Mouse (Mus musculus): ENCODE results near the gene Pth1r. TPM values are rescaled to one million over a fixed set of nuclear protein-coding genes. Genes with fewer than 3 reads are reported as not detected.

Pth1r gene
- polyA plus RNA-seq, 1 experiment from 2014 or later = 33.7 TPM

GRCm38 (mm10) chr9:110757816-110758215 is 10.9 kb upstream of the Pth1r start:
- no peak overlapping the region for H3K27ac ChIP-seq (ENCODE audit: low read depth, low read length)
- ATAC-seq (ENCODE audit: insufficient read depth, low FRiP score, low TSS enrichment) = no peak
- 73% methylated on average over 5 of the region's 5 CpGs for WGBS

GRCm38 (mm10) chr9:110753773-110754172 is 6.8 kb upstream of the Pth1r start:
- H3K27ac ChIP-seq (ENCODE audit: low read depth, low read length) = no peak overlapping the region
- H3K4me2 ChIP-seq (ENCODE audit: low read depth) = no peak overlapping the region
- H3K9me3 ChIP-seq (ENCODE audit: control insufficient read depth, low read length) = no peaks in the 10 kb centered on the region
- WGBS = 81% methylated on average over 4 of the region's 4 CpGs
- no peak for ATAC-seq (ENCODE audit: insufficient read depth, low FRiP score, low TSS enrichment)
- no peak for DNase-seq (ENCODE audit: low spot score)
- H3K4me1 ChIP-seq (ENCODE audit: control insufficient read depth, insufficient read depth, low read length) = no peaks in the 10 kb centered on the region
- H3K27me3 ChIP-seq (ENCODE audit: control insufficient read depth, insufficient read depth, low read length) = no peaks in the 10 kb centered on the region
- no peaks in the 10 kb centered on the region for H3K36me3 ChIP-seq (ENCODE audit: control insufficient read depth, insufficient read depth, low read length)
- no peak overlapping the region for H3K4me3 ChIP-seq (ENCODE audit: low read depth, low read length)
- H3K9ac ChIP-seq (ENCODE audit: low read length) = no peak overlapping the region

More at GRCm38 (mm10) chr9:110757816-110758215, 10.9 kb upstream of the Pth1r start:
- no peak overlapping the region for H3K9ac ChIP-seq (ENCODE audit: low read length)
- H3K9me3 ChIP-seq (ENCODE audit: control insufficient read depth, low read length) = no peaks in the 10 kb centered on the region
- no peak overlapping the region for H3K4me3 ChIP-seq (ENCODE audit: low read depth, low read length)
- no peak for DNase-seq (ENCODE audit: low spot score)
- H3K36me3 ChIP-seq (ENCODE audit: control insufficient read depth, insufficient read depth, low read length) = no peaks in the 10 kb centered on the region
- no peaks in the 10 kb centered on the region for H3K27me3 ChIP-seq (ENCODE audit: control insufficient read depth, insufficient read depth, low read length)
- H3K4me2 ChIP-seq (ENCODE audit: low read depth) = no peak overlapping the region
- H3K4me1 ChIP-seq (ENCODE audit: control insufficient read depth, insufficient read depth, low read length) = no peaks in the 10 kb centered on the region

- 72% methylated on average over 4 of the region's 4 CpGs for whole genome bisulfite sequencing
- H3K9me3 ChIP-seq (ENCODE audit: control insufficient read depth, low read length) = no peaks in the 10 kb centered on the region
- no peak overlapping the region for H3K9ac ChIP-seq (ENCODE audit: low read length)
- DNase-seq (ENCODE audit: low spot score) (no peak), ATAC-seq (ENCODE audit: insufficient read depth, low FRiP score, low TSS enrichment) (no peak)
- no peak overlapping the region for H3K4me2 ChIP-seq (ENCODE audit: low read depth)
- H3K27me3 ChIP-seq (ENCODE audit: control insufficient read depth, insufficient read depth, low read length) = no peaks in the 10 kb centered on the region
- no peak overlapping the region for H3K4me3 ChIP-seq (ENCODE audit: low read depth, low read length)
- no peaks in the 10 kb centered on the region for H3K4me1 ChIP-seq (ENCODE audit: control insufficient read depth, insufficient read depth, low read length)
- H3K27ac ChIP-seq (ENCODE audit: low read depth, low read length) = no peak overlapping the region
- no peaks in the 10 kb centered on the region for H3K36me3 ChIP-seq (ENCODE audit: control insufficient read depth, insufficient read depth, low read length)
These were observed 6.0 kb upstream of the Pth1r start for GRCm38 (mm10) chr9:110752917-110753435.

- no peak for ATAC-seq (ENCODE audit: insufficient read depth, low FRiP score, low TSS enrichment)
- no peak overlapping the region for H3K27ac ChIP-seq (ENCODE audit: low read depth, low read length)
- WGBS = 87% methylated on average over 5 of the region's 5 CpGs
These were observed 4.5 kb upstream of the Pth1r start for GRCm38 (mm10) chr9:110751412-110751811.

GRCm38 (mm10) chr9:110750404-110751187 is 3.7 kb upstream of the Pth1r start:
- Histone ChIP-seq H3K27me3 (ENCODE audit: control insufficient read depth, insufficient read depth, low read length) (no peaks in the 10 kb centered on the region), H3K27ac (ENCODE audit: low read depth, low read length) (no peak overlapping the region)
- DNase-seq (ENCODE audit: low spot score) = no peak

More at GRCm38 (mm10) chr9:110751412-110751811, 4.5 kb upstream of the Pth1r start:
- peaks cover 3% of the 10 kb centered on the region; the same call in 1 of the 2 replicates for H3K4me1 ChIP-seq (ENCODE audit: control insufficient read depth, insufficient read depth, low read length)
- no peak for DNase-seq (ENCODE audit: low spot score)
- no peak overlapping the region for H3K4me3 ChIP-seq (ENCODE audit: low read depth, low read length)
- no peaks in the 10 kb centered on the region for H3K9me3 ChIP-seq (ENCODE audit: control insufficient read depth, low read length)
- H3K36me3 ChIP-seq (ENCODE audit: control insufficient read depth, insufficient read depth, low read length) = no peaks in the 10 kb centered on the region
- H3K27me3 ChIP-seq (ENCODE audit: control insufficient read depth, insufficient read depth, low read length) = no peaks in the 10 kb centered on the region
- H3K4me2 ChIP-seq (ENCODE audit: low read depth) = no peak overlapping the region
- H3K9ac ChIP-seq (ENCODE audit: low read length) = no peak overlapping the region

GRCm38 (mm10) chr9:110748451-110748850 is 1.5 kb upstream of the Pth1r start:
- Histone ChIP-seq H3K4me1 (ENCODE audit: control insufficient read depth, insufficient read depth, low read length) (peaks cover 20% of the 10 kb centered on the region), H3K27ac (ENCODE audit: low read depth, low read length) (no peak overlapping the region), H3K9me3 (ENCODE audit: control insufficient read depth, low read length) (no peaks in the 10 kb centered on the region), H3K27me3 (ENCODE audit: control insufficient read depth, insufficient read depth, low read length) (no peaks in the 10 kb centered on the region), H3K36me3 (ENCODE audit: control insufficient read depth, insufficient read depth, low read length) (no peaks in the 10 kb centered on the region), H3K4me3 (ENCODE audit: low read depth, low read length) (no peak overlapping the region), H3K9ac (ENCODE audit: low read length) (no peak overlapping the region), H3K4me2 (ENCODE audit: low read depth) (no peak overlapping the region)
- no peak for DNase-seq (ENCODE audit: low spot score)
- no peak for ATAC-seq (ENCODE audit: insufficient read depth, low FRiP score, low TSS enrichment)
- WGBS = 83% methylated on average over 2 of the region's 2 CpGs

More at GRCm38 (mm10) chr9:110750404-110751187, 3.7 kb upstream of the Pth1r start:
- Histone ChIP-seq H3K9me3 (ENCODE audit: control insufficient read depth, low read length) (no peaks in the 10 kb centered on the region), H3K4me3 (ENCODE audit: low read depth, low read length) (no peak overlapping the region), H3K36me3 (ENCODE audit: control insufficient read depth, insufficient read depth, low read length) (no peaks in the 10 kb centered on the region), H3K4me2 (ENCODE audit: low read depth) (no peak overlapping the region), H3K4me1 (ENCODE audit: control insufficient read depth, insufficient read depth, low read length) (peaks cover 12% of the 10 kb centered on the region), H3K9ac (ENCODE audit: low read length) (no peak overlapping the region)
- 33% methylated on average over 14 of the region's 14 CpGs for WGBS
- ATAC-seq (ENCODE audit: insufficient read depth, low FRiP score, low TSS enrichment) = no peak

GRCm38 (mm10) chr9:110746238-110746637 is 707 bp downstream of the Pth1r start:
- Histone ChIP-seq H3K9me3 (ENCODE audit: control insufficient read depth, low read length) (no peaks in the 10 kb centered on the region), H3K4me3 (ENCODE audit: low read depth, low read length) (no peak overlapping the region), H3K36me3 (ENCODE audit: control insufficient read depth, insufficient read depth, low read length) (no peaks in the 10 kb centered on the region), H3K27ac (ENCODE audit: low read depth, low read length) (no peak overlapping the region), H3K4me2 (ENCODE audit: low read depth) (no peak overlapping the region), H3K4me1 (ENCODE audit: control insufficient read depth, insufficient read depth, low read length) (peaks cover 20% of the 10 kb centered on the region), H3K9ac (ENCODE audit: low read length) (no peak overlapping the region), H3K27me3 (ENCODE audit: control insufficient read depth, insufficient read depth, low read length) (no peaks in the 10 kb centered on the region)
- ATAC-seq (ENCODE audit: insufficient read depth, low FRiP score, low TSS enrichment) (no peak), DNase-seq (ENCODE audit: low spot score) (no peak)
- WGBS = 12% methylated on average over 5 of the region's 5 CpGs

GRCm38 (mm10) chr9:110745752-110746151 is 1.2 kb downstream of the Pth1r start:
- Histone ChIP-seq H3K27ac (ENCODE audit: low read depth, low read length) (no peak overlapping the region), H3K4me2 (ENCODE audit: low read depth) (no peak overlapping the region), H3K4me1 (ENCODE audit: control insufficient read depth, insufficient read depth, low read length) (peaks cover 24% of the 10 kb centered on the region), H3K36me3 (ENCODE audit: control insufficient read depth, insufficient read depth, low read length) (no peaks in the 10 kb centered on the region), H3K27me3 (ENCODE audit: control insufficient read depth, insufficient read depth, low read length) (no peaks in the 10 kb centered on the region), H3K4me3 (ENCODE audit: low read depth, low read length) (no peak overlapping the region), H3K9ac (ENCODE audit: low read length) (no peak overlapping the region), H3K9me3 (ENCODE audit: control insufficient read depth, low read length) (no peaks in the 10 kb centered on the region)
- no peak for ATAC-seq (ENCODE audit: insufficient read depth, low FRiP score, low TSS enrichment)
- DNase-seq (ENCODE audit: low spot score) = no peak
- WGBS = 7% methylated on average over 5 of the region's 5 CpGs

All from neural tube, embryonic 11.5 days (tissue).